Mouse (Mus musculus) stomach, embryonic 16.5 days (tissue): Measurements from ENCODE around the gene Kcnc3. TPM values are rescaled to one million over a fixed set of nuclear protein-coding genes. Genes with fewer than 3 reads are reported as not detected.

Experiments
- ATAC-seq: fragments of 200-750 bp; cut with Nextera tagmentation; 2 replicates; pipeline ENCODE4 v1.8.0; 2017; ENCODE audit warnings: moderate number of reproducible peaks, moderate TSS enrichment; ENCODE audit not compliant: insufficient read depth, low FRiP score
- H3K27ac ChIP-seq: fragments of 300-500 bp; sonication (generic); 2 replicates; pipeline ENCODE4 v1.5.1; 2014; ENCODE audit warnings: low read length
- H3K27me3 ChIP-seq: fragments of 300-500 bp; sonication (generic); 2 replicates; pipeline ENCODE4 v1.6.1; 2014; ENCODE audit warnings: low read length, control low read depth, mixed read lengths; ENCODE audit not compliant: control insufficient read depth, insufficient read depth
- H3K36me3 ChIP-seq: fragments of 300-500 bp; sonication (generic); 2 replicates; pipeline ENCODE4 v1.6.1; 2014; ENCODE audit warnings: low read length; ENCODE audit not compliant: control insufficient read depth, insufficient read depth
- H3K4me1 ChIP-seq: fragments of 300-500 bp; sonication (generic); 2 replicates; pipeline ENCODE4 v1.6.1; 2014; ENCODE audit warnings: low read length, control low read depth, mixed read lengths; ENCODE audit not compliant: control insufficient read depth, insufficient read depth
- H3K4me2 ChIP-seq: fragments of 300-500 bp; sonication (generic); 2 replicates; pipeline ENCODE4 v1.6.1; 2014; ENCODE audit warnings: low read depth, low read length, mixed read lengths
- H3K4me3 ChIP-seq: fragments of 300-500 bp; sonication (generic); replicated peaks from 2 replicates; pipeline ENCODE4 v1.5.1; 2014; ENCODE audit warnings: mild to moderate bottlenecking, low read length
- H3K9ac ChIP-seq: fragments of 300-500 bp; sonication (generic); 2 replicates; pipeline ENCODE4 v1.6.1; 2014; ENCODE audit warnings: low read length
- H3K9me3 ChIP-seq: fragments of 300-500 bp; sonication (generic); replicated peaks from 2 replicates; pipeline ENCODE4 v1.6.1; 2016; ENCODE audit warnings: low read length, control low read depth; ENCODE audit not compliant: control insufficient read depth
- WGBS: fragments of 180-500 bp; shearing (Covaris S2); extraction: QIAGEN DNeasy Blood & Tissue Kit; methylation state at CpG from one replicate; pipeline ENCODE4 v1.1.7; 2014; 5-methylcytosine and 5-hydroxymethylcytosine counted together
- polyA plus RNA-seq: library from polyadenylated mRNA; unstranded; fragments of >200 nt; fragmentation: Nextera tagmentation; extraction: Ambion mirVana; gene quantifications from 2 replicates; pipeline ENCODE4 v1.2.1, GENCODE M21; 2015

Gene Kcnc3
- polyA plus RNA-seq, 1 experiment from 2014 or later: 0.26 TPM

DNA sequence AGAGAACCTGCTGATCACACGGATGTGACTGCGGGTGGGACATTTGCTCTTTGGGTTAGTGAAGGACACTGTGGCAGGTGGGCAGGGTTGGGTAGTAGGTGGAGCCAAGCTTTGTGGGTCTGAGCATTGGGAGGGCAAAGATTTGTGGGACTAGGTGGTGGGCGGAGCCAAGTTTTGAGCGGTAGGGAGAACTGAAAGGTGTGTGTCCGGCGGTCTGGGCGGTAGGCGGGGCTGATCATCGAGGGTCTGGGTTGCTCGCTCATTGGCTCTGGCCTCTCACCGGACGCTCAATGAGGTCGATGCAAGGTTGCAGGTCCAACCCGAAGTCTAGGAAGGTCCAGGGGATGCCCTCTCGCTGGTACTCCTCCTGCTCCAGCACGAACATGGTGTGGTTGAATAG lies 48.2 kb downstream of the Kcnc3 start:
- Histone ChIP-seq H3K36me3 (no peaks in the 10 kb centered on the region), H3K27me3 (peaks cover 17% of the 10 kb centered on the region), H3K4me2 (no peak overlapping the region), H3K9me3 (no peaks in the 10 kb centered on the region), H3K4me1 (no peaks in the 10 kb centered on the region), H3K9ac (no peak overlapping the region), H3K27ac (no peak overlapping the region), H3K4me3 (no peak overlapping the region)
- 0 out of 2 replicates have a peak, but pooled peaks have one; percentile 12 for ATAC-seq
- WGBS: 9% methylated on average over 16 of the region's 16 CpGs

GRCm38 (mm10) chr7:44640843-44641605 lies 50.6 kb downstream of the Kcnc3 start:
- Histone ChIP-seq H3K4me3 (no peak overlapping the region; the same call in 1 of the 2 replicates), H3K9ac (no peak overlapping the region), H3K36me3 (no peaks in the 10 kb centered on the region), H3K4me2 (peak overlapping the region; percentile 40), H3K9me3 (no peaks in the 10 kb centered on the region), H3K4me1 (no peaks in the 10 kb centered on the region), H3K27me3 (peaks cover 17% of the 10 kb centered on the region), H3K27ac (no peak overlapping the region)
- WGBS: 21% methylated on average over 25 of the region's 25 CpGs
- ATAC-seq: no peak

- no peak overlapping the region for H3K9ac ChIP-seq
- no peaks in the 10 kb centered on the region for H3K9me3 ChIP-seq
- no peaks in the 10 kb centered on the region for H3K4me1 ChIP-seq
- no peak overlapping the region for H3K4me3 ChIP-seq
- no peak for ATAC-seq
- WGBS: 31% methylated on average over 8 of the region's 8 CpGs
- no peaks in the 10 kb centered on the region for H3K36me3 ChIP-seq
- H3K27me3 ChIP-seq: peaks cover 17% of the 10 kb centered on the region
- H3K27ac ChIP-seq: no peak overlapping the region
- H3K4me2 ChIP-seq: no peak overlapping the region
Measured at GRCm38 (mm10) chr7:44641887-44642286, 51.4 kb downstream of the Kcnc3 start.

GRCm38 (mm10) chr7:44645256-44645655 lies 54.8 kb downstream of the Kcnc3 start:
- WGBS: 74% methylated on average over 5 of the region's 5 CpGs
- Histone ChIP-seq H3K27me3 (peaks cover 2% of the 10 kb centered on the region; the same call in 1 of the 2 replicates), H3K4me3 (no peak overlapping the region), H3K27ac (no peak overlapping the region), H3K36me3 (no peaks in the 10 kb centered on the region), H3K9me3 (no peaks in the 10 kb centered on the region), H3K4me2 (no peak overlapping the region), H3K9ac (no peak overlapping the region), H3K4me1 (no peaks in the 10 kb centered on the region)
- no peak for ATAC-seq

GRCm38 (mm10) chr7:44645951-44646350 lies 55.5 kb downstream of the Kcnc3 start:
- H3K4me2 ChIP-seq: no peak overlapping the region
- no peaks in the 10 kb centered on the region for H3K27me3 ChIP-seq
- H3K4me3 ChIP-seq: no peak overlapping the region
- WGBS: 23% methylated on average over 15 of the region's 15 CpGs
- no peaks in the 10 kb centered on the region for H3K9me3 ChIP-seq
- H3K4me1 ChIP-seq: no peaks in the 10 kb centered on the region
- H3K9ac ChIP-seq: no peak overlapping the region
- no peak overlapping the region for H3K27ac ChIP-seq
- no peaks in the 10 kb centered on the region for H3K36me3 ChIP-seq
- no peak for ATAC-seq

- Histone ChIP-seq H3K27me3 (no peaks in the 10 kb centered on the region), H3K4me2 (no peak overlapping the region), H3K27ac (no peak overlapping the region), H3K36me3 (no peaks in the 10 kb centered on the region), H3K4me3 (no peak overlapping the region), H3K4me1 (no peaks in the 10 kb centered on the region), H3K9ac (no peak overlapping the region), H3K9me3 (no peaks in the 10 kb centered on the region)
- 49% methylated on average over 7 of the region's 7 CpGs for WGBS
- 0 out of 2 replicates have a peak, but pooled peaks have one; percentile 21 for ATAC-seq
Measured at GRCm38 (mm10) chr7:44647042-44647724, 56.7 kb downstream of the Kcnc3 start.

DNA sequence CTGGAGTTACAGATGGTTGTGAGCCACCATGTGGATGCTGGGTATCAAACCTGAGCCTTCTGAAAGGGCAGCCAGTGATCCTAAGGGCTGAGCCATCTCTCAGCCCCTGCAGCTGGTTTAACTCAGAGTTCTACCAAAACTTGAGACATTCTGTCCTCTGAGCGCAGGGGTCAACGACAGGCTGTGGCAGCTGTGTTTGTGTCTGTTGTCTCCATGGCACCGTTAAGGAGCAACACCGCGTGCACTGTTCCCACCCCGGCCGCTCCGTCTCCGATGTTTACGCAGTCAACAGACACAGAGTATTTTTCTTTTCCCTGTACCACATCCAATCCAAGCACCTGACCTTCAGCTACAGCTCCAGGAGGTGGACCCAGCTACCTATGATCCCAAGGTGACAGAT lies 57.3 kb downstream of the Kcnc3 start:
- no peaks in the 10 kb centered on the region for H3K36me3 ChIP-seq
- no peaks in the 10 kb centered on the region for H3K9me3 ChIP-seq
- no peak overlapping the region for H3K9ac ChIP-seq
- H3K4me2 ChIP-seq: no peak overlapping the region
- WGBS: 32% methylated on average over 10 of the region's 10 CpGs
- H3K27me3 ChIP-seq: no peaks in the 10 kb centered on the region
- H3K4me1 ChIP-seq: no peaks in the 10 kb centered on the region
- ATAC-seq: peak; percentile 38; the same call in 1 of the 2 replicates
- no peak overlapping the region for H3K27ac ChIP-seq
- H3K4me3 ChIP-seq: no peak overlapping the region

DNA sequence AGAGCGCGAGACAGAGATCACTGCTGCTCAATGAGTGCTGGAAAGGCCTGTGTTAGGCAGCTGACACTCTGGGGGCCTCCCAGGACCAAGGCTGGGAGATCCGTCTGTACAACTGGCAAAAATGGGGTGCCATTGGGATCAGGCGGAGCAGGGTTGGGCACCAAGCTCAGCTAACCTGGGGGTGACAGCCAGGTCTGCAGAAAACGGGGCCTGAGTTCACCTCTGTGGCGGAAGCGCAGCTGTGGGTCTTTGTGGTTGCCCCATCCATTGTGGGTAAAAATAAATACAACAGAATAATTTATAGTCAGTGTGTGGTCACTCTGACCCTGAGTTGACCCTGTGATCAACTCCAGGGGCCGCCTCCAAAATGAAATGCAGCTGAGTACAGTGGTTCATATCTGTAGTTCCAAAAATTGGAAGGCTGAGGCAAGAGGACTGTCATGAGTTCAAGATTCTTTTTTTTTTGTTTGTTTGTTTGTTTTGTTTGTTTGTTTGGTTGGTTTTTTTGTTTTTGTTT lies 58.7 kb downstream of the Kcnc3 start:
- Histone ChIP-seq H3K4me2 (no peak overlapping the region), H3K27me3 (no peaks in the 10 kb centered on the region), H3K9ac (no peak overlapping the region), H3K36me3 (no peaks in the 10 kb centered on the region), H3K4me3 (no peak overlapping the region), H3K4me1 (no peaks in the 10 kb centered on the region), H3K9me3 (no peaks in the 10 kb centered on the region), H3K27ac (no peak overlapping the region)
- ATAC-seq: no peak
- WGBS: 64% methylated on average over 8 of the region's 8 CpGs

GRCm38 (mm10) chr7:44649990-44650389 lies 59.5 kb downstream of the Kcnc3 start:
- WGBS: 6% methylated on average over 4 of the region's 4 CpGs
- H3K4me1 ChIP-seq: no peaks in the 10 kb centered on the region
- no peak overlapping the region for H3K4me3 ChIP-seq
- H3K4me2 ChIP-seq: no peak overlapping the region
- H3K36me3 ChIP-seq: no peaks in the 10 kb centered on the region
- H3K9me3 ChIP-seq: no peaks in the 10 kb centered on the region
- ATAC-seq: no peak
- no peaks in the 10 kb centered on the region for H3K27me3 ChIP-seq
- no peak overlapping the region for H3K9ac ChIP-seq
- H3K27ac ChIP-seq: no peak overlapping the region
